Mouse (Mus musculus): Measurements from ENCODE around the gene Cyp2a22. TPM values are rescaled to one million over a fixed set of nuclear protein-coding genes. Genes with fewer than 3 reads are reported as not detected.
A peak's percentile ranks its signal among the peaks of the same experiment; 100 is the strongest.
"Not testable (repeated sequence)": the region's sequence is repeated elsewhere in the genome, so short reads cannot be mapped to it uniquely, and the experiment has no call there.

The Cyp2a22 gene
- total RNA-seq (2021) (not detected), polyA plus RNA-seq (2012; rRNA removed) (not detected in 2 replicates)
- long read RNA-seq, result 0 reads

DNA sequence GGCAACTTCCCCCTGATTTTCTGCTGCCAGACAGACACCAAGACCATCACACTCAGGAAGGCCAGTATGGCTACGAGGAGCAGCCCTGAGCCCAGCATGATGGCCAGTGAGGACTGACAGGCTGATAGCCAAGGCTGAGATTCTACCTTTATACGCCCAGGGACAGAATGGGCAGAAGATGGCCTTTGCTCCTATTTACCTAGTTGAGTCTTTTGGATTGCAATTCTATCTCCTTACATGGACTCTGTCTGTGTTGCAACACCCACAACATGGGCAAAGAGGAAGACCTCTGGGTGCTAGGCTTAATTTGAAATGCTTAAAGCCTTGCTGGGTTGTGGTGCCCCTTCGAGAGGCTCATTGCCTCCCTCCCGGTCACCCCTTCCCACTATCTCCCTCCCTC lies at the start of gene Cyp2a22:
Gene Cyp2a22, minus strand, starts transcription at position 123 of the 400 bp plus-strand sequence.
- DNase-seq, result no peak

GRCm38 (mm10) chr7:26983151-26983550 lies 44.0 kb upstream of the Cyp2a22 start:
- not testable (repeated sequence) for DNase-seq

DNA sequence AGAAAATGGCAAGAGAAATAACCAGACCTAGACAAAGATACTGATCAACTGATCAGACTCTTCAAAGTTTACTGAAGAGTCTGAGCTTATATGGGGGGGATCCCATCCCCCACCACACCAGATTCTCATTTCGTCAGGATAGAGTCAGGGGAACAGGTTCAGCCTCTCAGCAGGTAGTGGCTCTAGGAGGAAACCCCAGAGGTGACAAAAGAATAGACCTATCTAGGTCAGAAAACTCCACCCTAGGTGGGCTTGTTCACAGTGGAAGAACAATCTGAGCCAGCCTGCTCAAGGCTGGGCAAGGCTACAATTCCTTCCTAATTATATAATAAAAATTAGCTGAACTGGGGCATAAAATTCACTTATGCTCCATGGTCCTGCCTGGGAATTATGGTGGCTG lies 43.4 kb upstream of the Cyp2a22 start:
- no peak for DNase-seq

DNA sequence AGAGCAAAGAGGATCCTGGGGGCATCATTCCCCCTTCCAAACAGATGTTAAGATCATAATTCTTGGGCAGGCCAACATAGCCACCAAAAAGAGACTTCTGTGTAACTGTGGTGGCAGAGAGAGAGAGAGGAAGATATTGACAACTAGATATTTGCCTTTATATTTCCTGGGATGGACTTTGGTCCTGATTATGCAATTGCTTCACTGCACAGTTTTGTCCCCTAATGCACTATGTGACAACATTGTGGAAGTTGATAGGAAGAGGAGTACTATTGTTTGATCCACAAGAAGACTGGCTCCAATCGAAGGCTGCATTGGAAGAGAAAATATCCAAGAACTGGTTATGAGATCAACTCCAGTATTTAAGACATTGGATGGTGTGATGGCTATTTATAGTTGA lies 42.8 kb upstream of the Cyp2a22 start:
- not testable (repeated sequence) for DNase-seq

DNA sequence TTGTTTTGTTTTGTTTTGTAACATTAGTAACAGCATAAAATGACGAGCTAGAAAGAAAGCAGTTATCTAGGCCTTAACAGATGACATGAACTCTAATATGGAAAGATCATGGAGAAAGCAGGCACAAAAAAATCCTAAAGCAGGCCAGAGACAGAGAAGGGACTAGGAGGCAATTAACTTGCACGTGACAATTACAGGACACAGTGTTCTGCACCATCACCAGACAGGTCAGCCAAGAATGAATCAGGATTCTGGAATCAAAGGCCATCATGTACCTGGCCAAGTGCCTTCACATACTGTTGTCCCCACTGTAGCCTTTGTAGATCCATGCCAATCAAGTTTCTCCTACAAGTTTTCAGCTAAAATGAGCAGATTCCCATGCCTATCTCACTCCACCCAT lies 42.3 kb upstream of the Cyp2a22 start:
- DNase-seq, result not testable (repeated sequence)

DNA sequence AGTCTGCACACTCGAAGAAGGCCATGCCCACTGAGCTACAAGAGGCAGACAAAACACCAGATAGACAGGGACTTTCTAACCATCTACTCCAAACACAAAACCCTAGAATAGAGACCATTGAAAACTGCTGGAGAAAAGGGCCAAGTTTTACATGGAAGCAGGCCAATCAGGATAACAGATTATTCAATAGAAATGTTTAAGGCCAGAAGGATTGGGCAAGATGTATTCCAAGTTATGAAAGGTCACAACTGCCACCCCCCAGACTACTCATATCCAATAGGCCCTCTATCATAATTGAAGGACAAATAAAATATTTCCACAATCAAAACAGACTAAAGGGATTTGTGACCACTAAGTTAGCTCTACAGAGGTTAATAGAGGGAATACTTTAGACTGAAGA lies 23.2 kb upstream of the Cyp2a22 start:
- peak; percentile 31 for DNase-seq

- peak; percentile 49 for DNase-seq
Measured at GRCm38 (mm10) chr7:26953306-26953705, 14.1 kb upstream of the Cyp2a22 start.

DNA sequence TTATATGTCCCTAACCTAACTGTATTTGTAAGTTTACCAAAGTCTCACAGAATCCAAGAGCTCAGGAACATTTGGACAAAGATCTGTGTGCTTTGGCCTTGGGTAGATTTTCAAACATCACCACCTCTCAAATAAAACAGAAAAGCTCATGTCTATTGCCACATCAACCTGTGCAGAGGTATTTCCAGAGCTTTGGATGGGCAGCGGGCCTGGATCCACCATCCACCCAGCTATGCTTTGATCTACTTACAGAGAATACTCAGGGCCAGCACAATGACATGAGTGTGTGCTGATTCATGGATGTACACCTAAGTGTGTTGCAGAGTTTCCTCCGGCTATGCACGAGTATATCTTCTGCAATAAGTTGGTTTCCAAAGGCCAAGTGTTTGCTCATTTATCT lies 13.5 kb upstream of the Cyp2a22 start:
- not testable (repeated sequence) for DNase-seq

DNA sequence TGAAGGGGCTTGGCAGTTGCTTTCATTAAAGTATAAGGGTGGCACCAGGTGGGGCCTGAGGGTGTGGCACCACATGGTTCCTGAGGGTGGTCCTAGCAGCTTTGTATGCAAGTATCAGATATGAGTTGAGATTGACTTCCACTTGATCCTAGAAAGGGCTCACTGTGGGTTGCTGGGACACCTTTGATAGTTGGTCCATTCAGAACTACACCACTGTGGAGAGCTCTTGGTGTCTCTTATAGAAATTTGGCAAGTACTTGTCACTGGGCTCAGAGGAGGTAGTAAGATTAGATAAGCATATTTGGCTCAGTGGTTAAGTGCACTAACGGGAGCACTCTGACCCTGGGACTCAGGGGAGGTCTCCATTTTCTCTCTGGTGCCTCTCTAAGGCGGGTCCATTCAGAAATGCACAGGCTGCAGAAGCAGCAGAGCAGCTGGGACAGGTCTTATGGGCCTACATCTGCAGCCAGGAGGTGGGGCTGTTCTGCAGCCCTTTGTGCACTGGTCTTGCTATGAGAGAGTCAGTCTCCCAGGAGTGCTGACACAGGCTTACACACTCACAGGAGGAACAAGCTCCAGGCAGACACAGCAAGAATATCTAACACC lies 2.2 kb upstream of the Cyp2a22 start:
- DNase-seq, result peak; percentile 38

DNA sequence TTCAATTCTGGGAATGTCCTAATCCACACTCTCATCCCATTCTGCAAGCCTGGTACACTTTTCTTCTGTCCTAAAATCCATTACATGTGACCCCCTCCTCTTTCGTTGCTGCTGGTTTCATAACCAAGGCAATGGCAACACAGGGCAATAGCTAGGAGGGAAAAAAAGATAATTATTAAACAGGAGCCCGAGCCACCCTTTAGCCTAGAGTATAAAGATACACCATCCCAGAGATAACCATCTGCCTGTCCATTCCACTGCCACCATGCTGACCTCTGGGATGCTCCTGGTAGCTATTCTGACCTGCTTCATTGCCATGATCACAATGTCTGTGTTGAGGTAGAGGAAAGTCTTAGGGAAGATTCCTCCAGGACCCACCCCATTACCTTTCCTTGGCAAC lies 22.1 kb downstream of the Cyp2a22 start:
- not testable (repeated sequence) for DNase-seq

Other genes starting within 250 kb of the Cyp2a22 start
- not detected for gene Cyp2b19, start 182.2 kb downstream of the Cyp2a22 start, total RNA-seq (2021)
- gene Cyp2b19, start 182.2 kb downstream of the Cyp2a22 start, polyA plus RNA-seq (2012; rRNA removed), result not detected in 2 replicates
- not detected for gene Cyp2g1, start 130.5 kb downstream of the Cyp2a22 start, total RNA-seq (2021)
- not detected in 2 replicates for gene Cyp2g1, start 130.5 kb downstream of the Cyp2a22 start, polyA plus RNA-seq (2012; rRNA removed)
- 1 to 10 TPM in 1 of 2 experiments, not detected in 1; 3.1 TPM for gene Cyp2a5, start 104.1 kb downstream of the Cyp2a22 start, total RNA-seq (2021)
- gene Cyp2a5, start 104.1 kb downstream of the Cyp2a22 start, polyA plus RNA-seq (2012; rRNA removed), result 0.22 TPM in 1 of 2 replicates, not detected in the other
- gene Cyp2a12, start 89.7 kb upstream of the Cyp2a22 start, total RNA-seq (2021), result 1 to 10 TPM in 1 of 2 experiments, under 1 TPM in 1; 0.17 to 4.6 TPM
- gene Cyp2a12, start 89.7 kb upstream of the Cyp2a22 start, polyA plus RNA-seq (2012; rRNA removed), result 0.06 TPM in 1 of 2 replicates, not detected in the other
- 100 to 1,000 TPM in 1 of 2 experiments, 1 to 10 TPM in 1; 2.1 to 993 TPM for gene Cyp2f2, start 180.5 kb upstream of the Cyp2a22 start, total RNA-seq (2021)
- 363 and 752 TPM in 2 replicates for gene Cyp2f2, start 180.5 kb upstream of the Cyp2a22 start, polyA plus RNA-seq (2012; rRNA removed)
- gene Cyp2t4, start 214.3 kb upstream of the Cyp2a22 start, total RNA-seq (2021), result not detected
- gene Cyp2t4, start 214.3 kb upstream of the Cyp2a22 start, polyA plus RNA-seq (2012; rRNA removed), result not detected in 2 replicates
- 100 to 1,000 TPM in 1 of 2 experiments, 10 to 100 TPM in 1; 85.6 to 101 TPM for gene Egln2, start 227.4 kb upstream of the Cyp2a22 start, total RNA-seq (2021)
- gene Egln2, start 227.4 kb upstream of the Cyp2a22 start, polyA plus RNA-seq (2012; rRNA removed), result 142 and 144 TPM in 2 replicates
- gene Rab4b, start 239.5 kb upstream of the Cyp2a22 start, total RNA-seq (2021), result 10 to 100 TPM; 53.2 to 60.9 TPM
- gene Rab4b, start 239.5 kb upstream of the Cyp2a22 start, polyA plus RNA-seq (2012; rRNA removed), result 86.9 and 97.4 TPM in 2 replicates
- gene Gm21983, start 241.7 kb upstream of the Cyp2a22 start, total RNA-seq (2021), result not detected
- 0.10 TPM in 1 of 2 replicates, not detected in the other for gene Gm21983, start 241.7 kb upstream of the Cyp2a22 start, polyA plus RNA-seq (2012; rRNA removed)
- not detected for gene Mia, start 241.8 kb upstream of the Cyp2a22 start, total RNA-seq (2021)
- 0.44 TPM in 1 of 2 replicates, not detected in the other for gene Mia, start 241.8 kb upstream of the Cyp2a22 start, polyA plus RNA-seq (2012; rRNA removed)

All from adrenal gland, adult 2 months (tissue).